Mouse (Mus musculus): ENCODE results near the gene Ncf1.

Ncf1 gene

GRCm38 (mm10) chr5:134243661-134244436 is 14.4 kb upstream of the Ncf1 start:
- peak; percentile 75 for DNase-seq

- no peak for DNase-seq
Measured at GRCm38 (mm10) chr5:134241831-134242230, 12.4 kb upstream of the Ncf1 start.

GRCm38 (mm10) chr5:134237936-134238760 is 8.7 kb upstream of the Ncf1 start:
- no peak for DNase-seq

GRCm38 (mm10) chr5:134237508-134237907 is 8.1 kb upstream of the Ncf1 start:
- no peak for DNase-seq

- DNase-seq, result no peak
Measured at GRCm38 (mm10) chr5:134236796-134237195, 7.4 kb upstream of the Ncf1 start.

GRCm38 (mm10) chr5:134236241-134236640 is 6.8 kb upstream of the Ncf1 start:
- no peak for DNase-seq

GRCm38 (mm10) chr5:134235111-134235510 is 5.7 kb upstream of the Ncf1 start:
- no peak for DNase-seq

GRCm38 (mm10) chr5:134234205-134234604 is 4.8 kb upstream of the Ncf1 start:
- peak; percentile 87 for DNase-seq

- peak; percentile 85 for DNase-seq
Measured at GRCm38 (mm10) chr5:134233244-134233651, 3.8 kb upstream of the Ncf1 start.

GRCm38 (mm10) chr5:134232568-134232967 is 3.1 kb upstream of the Ncf1 start:
- peak; percentile 98 for DNase-seq

- DNase-seq, result peak; percentile 93
Measured at GRCm38 (mm10) chr5:134232111-134232510, 2.7 kb upstream of the Ncf1 start.

GRCm38 (mm10) chr5:134231376-134231775 is 2.0 kb upstream of the Ncf1 start:
- DNase-seq, result peak; percentile 98

- no peak for DNase-seq
Measured at GRCm38 (mm10) chr5:134228249-134228638, 1.2 kb downstream of the Ncf1 start.

- DNase-seq, result peak; percentile 87
Measured at GRCm38 (mm10) chr5:134227574-134228248, 1.7 kb downstream of the Ncf1 start.

GRCm38 (mm10) chr5:134226946-134227345 is 2.5 kb downstream of the Ncf1 start:
- peak; percentile 91 for DNase-seq

GRCm38 (mm10) chr5:134225110-134225901 is 4.1 kb downstream of the Ncf1 start:
- DNase-seq, result peak; percentile 91

GRCm38 (mm10) chr5:134221708-134222150 is 7.7 kb downstream of the Ncf1 start:
- peak; percentile 84 for DNase-seq

- no peak for DNase-seq
Measured at GRCm38 (mm10) chr5:134221278-134221677, 8.1 kb downstream of the Ncf1 start.

- no peak for DNase-seq
Measured at GRCm38 (mm10) chr5:134217900-134218299, 11.5 kb downstream of the Ncf1 start.

GRCm38 (mm10) chr5:134214021-134214806 is 15.2 kb downstream of the Ncf1 start:
- peak; percentile 92 for DNase-seq

- DNase-seq, result peak; percentile 94
Measured at GRCm38 (mm10) chr5:134209931-134210554, 19.4 kb downstream of the Ncf1 start.
